Mouse (Mus musculus) bone marrow, adult 2 months (tissue): ENCODE measurements around the gene Pepd. TPM values are rescaled to one million over a fixed set of nuclear protein-coding genes. Genes with fewer than 3 reads are reported as not detected.

Source experiments
- H3K27ac ChIP-seq: fragments of 200-500 bp; 2 replicates; pipeline ENCODE4 v1.5.1; 2012; ENCODE audit warnings: low read depth, mild to moderate bottlenecking, control low read depth, inconsistent platforms, low read length; ENCODE audit not compliant: control insufficient read depth, poor library complexity, insufficient read depth
- H3K4me1 ChIP-seq: fragments of 200-500 bp; 2 replicates; pipeline ENCODE4 v1.6.1; 2011; ENCODE audit warnings: low read length; ENCODE audit not compliant: control insufficient read depth, insufficient read depth
- H3K4me3 ChIP-seq: fragments of 200-500 bp; replicated peaks from 2 replicates; pipeline ENCODE3; 2011; ENCODE audit warnings: mild to moderate bottlenecking, low read depth, low read length, control low read depth; ENCODE audit not compliant: control insufficient read depth
- CTCF ChIP-seq: fragments of 200-500 bp; IDR thresholded peaks from 2 replicates; pipeline ENCODE4 v1.5.1; 2011; ENCODE audit warnings: low read length, control low read depth; ENCODE audit not compliant: control insufficient read depth, insufficient read depth
- POLR2A ChIP-seq: fragments of 200-500 bp; IDR thresholded peaks from 2 replicates; pipeline ENCODE4 v1.6.1; 2011; ENCODE audit warnings: low read depth, mild to moderate bottlenecking, control low read depth, low read length, borderline replicate concordance; ENCODE audit not compliant: control insufficient read depth
- WGBS: fragments of 180-500 bp; shearing (Covaris S2); methylation state at CpG from one replicate; pipeline ENCODE4 v1.1.7; 2018; 5-methylcytosine and 5-hydroxymethylcytosine counted together
- polyA plus RNA-seq: library from polyadenylated mRNA; stranded (reverse); fragments of >200 nt; gene quantifications from 2 replicates; pipeline ENCODE4 v1.2.4, GENCODE M21; 2011; ENCODE audit warnings: low replicate concordance; ENCODE audit not compliant: missing spikeins, insufficient read depth, insufficient read length

Pepd gene
- polyA plus RNA-seq = 6.4 and 16.1 TPM in 2 replicates

GRCm38 (mm10) chr7:34911919-34912897, at the start of gene Pepd:
Gene Pepd (plus strand): TSS chr7:34912379.
- peak within 1 kb of the TSS; percentile 85 for H3K4me3 ChIP-seq
- H3K4me1 ChIP-seq = peaks cover 1% of the 10 kb centered on the region
- TF ChIP-seq CTCF = no peak
- TF ChIP-seq POLR2A = peak; percentile 69
- no peak within 1 kb of the TSS for H3K27ac ChIP-seq
- WGBS = 8% methylated on average over 44 of the region's 44 CpGs

- TF ChIP-seq CTCF (no peak), POLR2A (no peak)
- H3K4me1 ChIP-seq = no peaks in the 10 kb centered on the region
- H3K27ac ChIP-seq = no peak overlapping the region
- WGBS = 75% methylated on average over 6 of the region's 6 CpGs
- H3K4me3 ChIP-seq = no peak overlapping the region
These were observed 44.9 kb upstream of the Pepd start for GRCm38 (mm10) chr7:34867289-34867688.

DNA sequence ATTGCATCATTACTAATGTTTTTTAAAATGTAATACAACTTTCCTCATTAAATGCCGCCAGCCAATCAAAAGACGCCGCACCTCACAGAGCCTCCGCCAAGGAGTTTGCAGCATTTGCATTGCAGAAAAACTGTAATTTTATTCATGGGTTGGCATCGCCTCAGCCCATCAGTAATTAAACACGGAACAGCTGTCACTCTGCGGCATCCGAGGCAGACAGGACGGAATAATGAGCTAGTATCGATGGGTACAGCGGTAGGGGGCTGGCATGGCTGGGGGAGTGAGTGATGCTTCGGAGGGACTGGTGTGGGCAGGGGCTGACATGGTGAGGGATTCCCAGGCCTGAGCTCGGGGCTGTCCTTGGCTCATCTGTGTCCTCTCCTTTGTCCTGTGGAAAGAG, 42.5 kb upstream of the Pepd start:
- Histone ChIP-seq H3K4me3 (no peak overlapping the region), H3K27ac (no peak overlapping the region), H3K4me1 (no peaks in the 10 kb centered on the region)
- TF ChIP-seq POLR2A (no peak), CTCF (no peak)
- WGBS = 77% methylated on average over 13 of the region's 13 CpGs

DNA sequence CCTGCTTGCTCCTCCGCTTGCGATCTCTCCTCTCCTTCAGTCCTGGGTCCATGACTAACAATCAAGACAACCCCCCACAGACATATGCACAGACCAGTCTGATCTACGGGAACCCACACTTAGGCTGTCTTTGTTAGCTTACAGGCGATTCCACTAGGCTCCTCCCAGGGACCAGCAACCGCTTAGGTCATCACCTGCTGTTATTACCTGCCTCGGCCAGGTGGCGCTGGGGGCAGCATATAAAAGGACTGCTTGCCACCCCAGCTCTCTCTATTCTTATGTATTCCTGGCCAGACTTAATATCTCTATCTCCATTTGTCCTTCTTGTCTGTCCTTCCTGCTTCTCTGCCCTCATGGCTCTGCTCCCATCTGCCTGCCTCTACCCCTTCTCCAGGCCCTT, 35.4 kb upstream of the Pepd start:
- WGBS = 66% methylated on average over 7 of the region's 7 CpGs
- Histone ChIP-seq H3K4me1 (no peaks in the 10 kb centered on the region), H3K27ac (no peak overlapping the region), H3K4me3 (no peak overlapping the region)
- TF ChIP-seq POLR2A = no peak
- no peak for TF ChIP-seq CTCF

- no peak overlapping the region for H3K27ac ChIP-seq
- no peak for TF ChIP-seq CTCF
- TF ChIP-seq POLR2A = no peak
- H3K4me1 ChIP-seq = no peaks in the 10 kb centered on the region
- 77% methylated on average over 7 of the region's 7 CpGs for WGBS
- H3K4me3 ChIP-seq = no peak overlapping the region
These were observed 34.4 kb upstream of the Pepd start for GRCm38 (mm10) chr7:34877820-34878219.

- WGBS = 68% methylated on average over 6 of the region's 6 CpGs
- no peak overlapping the region for H3K27ac ChIP-seq
- TF ChIP-seq POLR2A = no peak
- TF ChIP-seq CTCF = no peak
These were observed 23.7 kb upstream of the Pepd start for GRCm38 (mm10) chr7:34888441-34888840.

GRCm38 (mm10) chr7:34888891-34889290, 23.3 kb upstream of the Pepd start:
- Histone ChIP-seq H3K4me3 (no peak overlapping the region), H3K27ac (no peak overlapping the region), H3K4me1 (no peaks in the 10 kb centered on the region)
- TF ChIP-seq CTCF (no peak), POLR2A (no peak)
- WGBS = 82% methylated on average over 12 of the region's 12 CpGs

More at GRCm38 (mm10) chr7:34888441-34888840, 23.7 kb upstream of the Pepd start:
- no peak overlapping the region for H3K4me3 ChIP-seq
- no peaks in the 10 kb centered on the region for H3K4me1 ChIP-seq

DNA sequence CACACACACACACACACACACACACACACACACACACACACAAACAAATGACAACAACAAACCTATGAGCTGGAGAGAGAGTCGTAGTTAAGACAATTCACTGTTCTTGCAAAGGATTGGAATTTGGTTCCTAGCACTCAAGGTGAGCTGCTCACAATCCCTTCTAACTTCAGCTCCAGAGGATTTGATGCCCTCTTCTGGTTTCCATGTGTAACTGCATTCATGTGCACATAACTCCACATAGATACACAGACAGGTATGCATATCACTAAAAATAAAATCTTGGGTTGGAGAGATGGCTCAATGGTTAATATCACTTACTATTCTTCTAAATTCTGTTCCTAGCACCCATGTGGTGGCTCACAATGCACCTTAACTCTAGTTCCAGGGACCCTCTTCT, 19.3 kb upstream of the Pepd start:
- Histone ChIP-seq H3K27ac (no peak overlapping the region), H3K4me3 (no peak overlapping the region), H3K4me1 (no peaks in the 10 kb centered on the region)
- WGBS = 76% methylated on average over 1 of the region's 1 CpGs
- TF ChIP-seq POLR2A (no peak), CTCF (no peak)
